Mouse (Mus musculus): ENCODE measurements around the gene Gm10563.

DNA sequence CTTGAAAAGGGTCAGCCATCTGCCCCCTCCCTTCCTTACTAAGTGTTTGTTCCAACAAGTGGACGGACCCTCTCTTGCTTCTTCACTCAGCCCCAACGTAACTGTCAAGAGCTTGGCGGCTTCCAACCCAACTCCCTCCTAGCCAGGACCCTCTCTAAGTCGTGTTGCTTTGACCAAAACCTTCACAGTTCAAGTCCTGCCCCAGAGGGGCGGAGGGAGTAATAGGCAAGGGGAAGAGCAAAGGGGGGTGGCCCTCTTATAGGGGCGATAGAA lies 8.9 kb upstream of the Gm10563 start:
- TF ChIP-seq HCFC1 (IDR thresholded peaks at IDR 0.05; ENCODE audit: borderline replicate concordance, insufficient read depth, low read length), result no peak
- no peak for TF ChIP-seq MAFK (IDR thresholded peaks at IDR 0.05; ENCODE audit: insufficient read depth, low read depth, low read length)
- no peak for TF ChIP-seq CHD2 (IDR thresholded peaks at IDR 0.05; ENCODE audit: low read depth, low read length)
- no peak for TF ChIP-seq ZC3H11A (IDR thresholded peaks at IDR 0.05; ENCODE audit: borderline replicate concordance, low read depth, low read length)
